Mouse (Mus musculus): Measurements from ENCODE around the gene Hus1b. TPM values are rescaled to one million over a fixed set of nuclear protein-coding genes. Genes with fewer than 3 reads are reported as not detected.

Gene Hus1b
- polyA plus RNA-seq (2015; fragmentation: Nextera tagmentation; extraction: Ambion mirVana), result not detected in 2 replicates

GRCm38 (mm10) chr13:30947540-30947939 is at the start of gene Hus1b:
Gene Hus1b, minus strand, starts transcription at chr13:30947759.
- no peak for ATAC-seq
- Histone ChIP-seq H3K4me3 (ENCODE audit: low read depth, low read length) (no peak within 1 kb of the TSS), H3K36me3 (ENCODE audit: control insufficient read depth, insufficient read depth) (peaks cover 7% of the 10 kb centered on the region; the same call in 1 of the 2 replicates), H3K4me2 (replicated peaks; ENCODE audit: low read depth) (no peak within 1 kb of the TSS), H3K27me3 (replicated peaks; ENCODE audit: control insufficient read depth, insufficient read depth, low read length) (no peaks in the 10 kb centered on the region), H3K9me3 (ENCODE audit: control insufficient read depth) (no peaks in the 10 kb centered on the region), H3K9ac (ENCODE audit: low read depth, low read length) (no peak within 1 kb of the TSS), H3K4me1 (replicated peaks; ENCODE audit: control insufficient read depth, insufficient read depth, low read length) (no peaks in the 10 kb centered on the region), H3K27ac (ENCODE audit: low read depth, low read length) (no peak within 1 kb of the TSS)
- WGBS, result 86% methylated on average over 11 of the region's 11 CpGs
- no peak for TF ChIP-seq CTCF (IDR thresholded peaks at IDR 0.05; ENCODE audit: low read depth)

- no peak for ATAC-seq
- WGBS, result 75% methylated on average over 6 of the region's 6 CpGs
- Histone ChIP-seq H3K4me1 (replicated peaks; ENCODE audit: control insufficient read depth, insufficient read depth, low read length) (no peaks in the 10 kb centered on the region), H3K9me3 (ENCODE audit: control insufficient read depth) (no peaks in the 10 kb centered on the region), H3K27ac (ENCODE audit: low read depth, low read length) (no peak overlapping the region), H3K36me3 (ENCODE audit: control insufficient read depth, insufficient read depth) (no peaks in the 10 kb centered on the region), H3K4me2 (replicated peaks; ENCODE audit: low read depth) (no peak overlapping the region), H3K27me3 (replicated peaks; ENCODE audit: control insufficient read depth, insufficient read depth, low read length) (peaks cover 5% of the 10 kb centered on the region; the same call in 1 of the 2 replicates), H3K4me3 (ENCODE audit: low read depth, low read length) (no peak overlapping the region), H3K9ac (ENCODE audit: low read depth, low read length) (no peak overlapping the region)
- no peak for TF ChIP-seq CTCF (IDR thresholded peaks at IDR 0.05; ENCODE audit: low read depth)
These were observed 46.8 kb upstream of the Hus1b start for GRCm38 (mm10) chr13:30994249-30994858.

GRCm38 (mm10) chr13:30993819-30994218 is 46.3 kb upstream of the Hus1b start:
- no peak overlapping the region for H3K27ac ChIP-seq (ENCODE audit: low read depth, low read length)
- no peak overlapping the region for H3K9ac ChIP-seq (ENCODE audit: low read depth, low read length)
- H3K4me2 ChIP-seq (replicated peaks; ENCODE audit: low read depth), result no peak overlapping the region
- no peak overlapping the region for H3K4me3 ChIP-seq (ENCODE audit: low read depth, low read length)
- peak; percentile 80 for TF ChIP-seq CTCF (IDR thresholded peaks at IDR 0.05; ENCODE audit: low read depth)
- no peaks in the 10 kb centered on the region for H3K4me1 ChIP-seq (replicated peaks; ENCODE audit: control insufficient read depth, insufficient read depth, low read length)
- no peaks in the 10 kb centered on the region for H3K9me3 ChIP-seq (ENCODE audit: control insufficient read depth)
- ATAC-seq, result no peak
- 28% methylated on average over 3 of the region's 3 CpGs for WGBS
- no peaks in the 10 kb centered on the region for H3K36me3 ChIP-seq (ENCODE audit: control insufficient read depth, insufficient read depth)
- peaks cover 5% of the 10 kb centered on the region; the same call in 1 of the 2 replicates for H3K27me3 ChIP-seq (replicated peaks; ENCODE audit: control insufficient read depth, insufficient read depth, low read length)

GRCm38 (mm10) chr13:30990233-30990632 is 42.7 kb upstream of the Hus1b start:
- no peak for TF ChIP-seq CTCF (IDR thresholded peaks at IDR 0.05; ENCODE audit: low read depth)
- no peak overlapping the region for H3K4me2 ChIP-seq (replicated peaks; ENCODE audit: low read depth)

GRCm38 (mm10) chr13:30989710-30990109 is 42.2 kb upstream of the Hus1b start:
- no peak for ATAC-seq
- peaks cover 19% of the 10 kb centered on the region; the same call in 1 of the 2 replicates for H3K27me3 ChIP-seq (replicated peaks; ENCODE audit: control insufficient read depth, insufficient read depth, low read length)
- no peak for TF ChIP-seq CTCF (IDR thresholded peaks at IDR 0.05; ENCODE audit: low read depth)
- no peaks in the 10 kb centered on the region for H3K4me1 ChIP-seq (replicated peaks; ENCODE audit: control insufficient read depth, insufficient read depth, low read length)
- no peak overlapping the region for H3K9ac ChIP-seq (ENCODE audit: low read depth, low read length)
- H3K4me2 ChIP-seq (replicated peaks; ENCODE audit: low read depth), result no peak overlapping the region
- H3K4me3 ChIP-seq (ENCODE audit: low read depth, low read length), result no peak overlapping the region
- no peaks in the 10 kb centered on the region for H3K9me3 ChIP-seq (ENCODE audit: control insufficient read depth)
- H3K36me3 ChIP-seq (ENCODE audit: control insufficient read depth, insufficient read depth), result no peaks in the 10 kb centered on the region
- H3K27ac ChIP-seq (ENCODE audit: low read depth, low read length), result no peak overlapping the region
- WGBS, result 73% methylated on average over 10 of the region's 10 CpGs

More at GRCm38 (mm10) chr13:30990233-30990632, 42.7 kb upstream of the Hus1b start:
- no peak overlapping the region for H3K4me3 ChIP-seq (ENCODE audit: low read depth, low read length)
- no peaks in the 10 kb centered on the region for H3K9me3 ChIP-seq (ENCODE audit: control insufficient read depth)
- ATAC-seq, result no peak
- no peak overlapping the region for H3K27ac ChIP-seq (ENCODE audit: low read depth, low read length)
- no peaks in the 10 kb centered on the region for H3K4me1 ChIP-seq (replicated peaks; ENCODE audit: control insufficient read depth, insufficient read depth, low read length)
- WGBS, result 33% methylated on average over 9 of the region's 9 CpGs
- peaks cover 19% of the 10 kb centered on the region; the same call in 1 of the 2 replicates for H3K27me3 ChIP-seq (replicated peaks; ENCODE audit: control insufficient read depth, insufficient read depth, low read length)
- H3K9ac ChIP-seq (ENCODE audit: low read depth, low read length), result no peak overlapping the region
- H3K36me3 ChIP-seq (ENCODE audit: control insufficient read depth, insufficient read depth), result no peaks in the 10 kb centered on the region

GRCm38 (mm10) chr13:30987686-30988085 is 40.1 kb upstream of the Hus1b start:
- 73% methylated on average over 2 of the region's 2 CpGs for WGBS
- no peak for TF ChIP-seq CTCF (IDR thresholded peaks at IDR 0.05; ENCODE audit: low read depth)
- no peaks in the 10 kb centered on the region for H3K36me3 ChIP-seq (ENCODE audit: control insufficient read depth, insufficient read depth)
- no peak overlapping the region for H3K9ac ChIP-seq (ENCODE audit: low read depth, low read length)
- peaks cover 25% of the 10 kb centered on the region; the same call in 1 of the 2 replicates for H3K27me3 ChIP-seq (replicated peaks; ENCODE audit: control insufficient read depth, insufficient read depth, low read length)
- no peaks in the 10 kb centered on the region for H3K9me3 ChIP-seq (ENCODE audit: control insufficient read depth)
- H3K4me3 ChIP-seq (ENCODE audit: low read depth, low read length), result no peak overlapping the region
- H3K4me2 ChIP-seq (replicated peaks; ENCODE audit: low read depth), result no peak overlapping the region
- no peaks in the 10 kb centered on the region for H3K4me1 ChIP-seq (replicated peaks; ENCODE audit: control insufficient read depth, insufficient read depth, low read length)
- H3K27ac ChIP-seq (ENCODE audit: low read depth, low read length), result no peak overlapping the region
- ATAC-seq, result no peak

Measured in intestine, postnatal 0 days (tissue).